Mouse (Mus musculus) MEL (cell line): ENCODE results near the gene Itk. TPM values are rescaled to one million over a fixed set of nuclear protein-coding genes. Genes with fewer than 3 reads are reported as not detected.

Source experiments
- DNase-seq: peaks from one replicate; pipeline ENCODE4 v3.0.0; 2011; ENCODE audit warnings: low read depth, low spot score
- H3K27ac ChIP-seq: 2 replicates; pipeline ENCODE4 v1.5.1; 2012; ENCODE audit warnings: low read depth, mild to moderate bottlenecking, control low read depth, low read length, moderate library complexity; ENCODE audit not compliant: control insufficient read depth
- H3K27me3 ChIP-seq, 2 experiments: fragments of 150-350 bp in 1 of 2; sonication (generic) in 1 of 2; 2 replicates each; pipeline ENCODE4 v1.6.1; 2012; ENCODE audit warnings: low read length in 2 of 2, mild to moderate bottlenecking in 2 of 2, improper control_type of control experiment in 1 of 2, moderate library complexity in 1 of 2; ENCODE audit not compliant: insufficient read depth in 2 of 2, control insufficient read depth in 1 of 2
- H3K36me3 ChIP-seq, 2 experiments: 2 replicates each; pipeline ENCODE4 v1.6.1; 2012 to 2014; ENCODE audit warnings: low read length in 2 of 2, improper control_type of control experiment in 1 of 2, inconsistent platforms in 1 of 2, mild to moderate bottlenecking in 1 of 2; ENCODE audit not compliant: insufficient read depth in 2 of 2, control insufficient read depth in 1 of 2
- H3K4me1 ChIP-seq, 2 experiments: fragments of 150-350 bp in 1 of 2; sonication (generic) in 1 of 2; 2 replicates each; pipeline ENCODE4 v1.6.1; 2012; ENCODE audit warnings: low read length in 2 of 2, improper control_type of control experiment in 1 of 2, mild to moderate bottlenecking in 1 of 2; ENCODE audit not compliant: insufficient read depth in 2 of 2, control insufficient read depth in 1 of 2
- H3K4me3 ChIP-seq, 2 experiments: fragments of 150-350 bp in 1 of 2; sonication (generic) in 1 of 2; 2 replicates each; pipeline ENCODE4 v1.5.1; 2012; ENCODE audit warnings: low read depth in 2 of 2, low read length in 2 of 2, mild to moderate bottlenecking in 2 of 2, moderate library complexity in 2 of 2, control low read depth in 1 of 2, improper control_type of control experiment in 1 of 2; ENCODE audit not compliant: control insufficient read depth in 1 of 2, insufficient read depth in 1 of 2
- H3K79me2 ChIP-seq: 2 replicates; pipeline ENCODE4 v1.6.1; 2012; ENCODE audit warnings: mild to moderate bottlenecking, low read length, moderate library complexity; ENCODE audit not compliant: control insufficient read depth, poor library complexity, insufficient read depth
- H3K9ac ChIP-seq: 2 replicates; pipeline ENCODE4 v1.6.1; 2012; ENCODE audit warnings: low read depth, mild to moderate bottlenecking, control low read depth, low read length, moderate library complexity; ENCODE audit not compliant: control insufficient read depth, poor library complexity, severe bottlenecking
- H3K9me3 ChIP-seq: fragments of 150-350 bp; sonication (generic); replicated peaks from 2 replicates; pipeline ENCODE4 v1.6.1; 2012; ENCODE audit warnings: mild to moderate bottlenecking, low read length, improper control_type of control experiment, moderate library complexity; ENCODE audit not compliant: insufficient read depth
- CHD1 ChIP-seq: IDR thresholded peaks from 2 replicates; pipeline ENCODE4 v1.6.1; 2012; ENCODE audit warnings: low read depth, mild to moderate bottlenecking, inconsistent platforms, low read length, improper control_type of control experiment
- CTCF ChIP-seq, 3 experiments: IDR thresholded peaks in 2 of 3; conservative IDR thresholded peaks in 1 of 3; 2 replicates each; pipeline ENCODE4 v1.5.1; 2011 to 2012; ENCODE audit warnings: low read length in 3 of 3, low read depth in 2 of 3, mild to moderate bottlenecking in 2 of 3, improper control_type of control experiment in 1 of 3, inconsistent platforms in 1 of 3, mixed read lengths in 1 of 3, moderate library complexity in 1 of 3; ENCODE audit not compliant: control insufficient read depth in 1 of 3, insufficient read depth in 1 of 3, poor library complexity in 1 of 3, severe bottlenecking in 1 of 3
- ELF1 ChIP-seq: IDR thresholded peaks from 2 replicates; pipeline ENCODE4 v1.6.1; 2014; ENCODE audit warnings: low read depth, mild to moderate bottlenecking, inconsistent platforms, low read length, improper control_type of control experiment, moderate library complexity
- EP300 ChIP-seq, 2 experiments: IDR thresholded peaks; 2 replicates each; pipeline ENCODE4 v1.6.1; 2011; ENCODE audit warnings: improper control_type of control experiment in 2 of 2, low read length in 2 of 2, low read depth in 1 of 2, mild to moderate bottlenecking in 1 of 2
- ETS1 ChIP-seq: IDR thresholded peaks from 2 replicates; pipeline ENCODE4 v1.6.1; 2012; ENCODE audit warnings: low read depth, mild to moderate bottlenecking, inconsistent platforms, low read length, improper control_type of control experiment, moderate library complexity
- GABPA ChIP-seq: IDR thresholded peaks from 2 replicates; pipeline ENCODE4 v1.6.1; 2012; ENCODE audit warnings: low read depth, mild to moderate bottlenecking, inconsistent platforms, low read length, improper control_type of control experiment, moderate library complexity
- GATA1 ChIP-seq: IDR thresholded peaks from 2 replicates; pipeline ENCODE4 v1.6.1; 2011; ENCODE audit warnings: low read depth, low read length, improper control_type of control experiment
- MYC ChIP-seq: IDR thresholded peaks from 2 replicates; pipeline ENCODE4 v1.6.1; 2011; ENCODE audit warnings: low read depth, mild to moderate bottlenecking, low read length, improper control_type of control experiment, moderate library complexity
- NELFE ChIP-seq: IDR thresholded peaks from 2 replicates; pipeline ENCODE4 v1.6.1; 2011; ENCODE audit warnings: low read depth, low read length, improper control_type of control experiment
- NRF1 ChIP-seq: IDR thresholded peaks from 2 replicates; pipeline ENCODE4 v1.6.1; 2014; ENCODE audit warnings: low read depth, mild to moderate bottlenecking, inconsistent platforms, low read length, improper control_type of control experiment, moderate library complexity; ENCODE audit not compliant: poor library complexity, insufficient read depth, severe bottlenecking
- POLR2AphosphoS5 ChIP-seq: IDR thresholded peaks from 2 replicates; pipeline ENCODE4 v1.6.1; 2012; ENCODE audit warnings: low read depth, borderline replicate concordance, mild to moderate bottlenecking, inconsistent platforms, low read length, moderate library complexity, mixed read lengths
- RCOR1 ChIP-seq: IDR thresholded peaks from 2 replicates; pipeline ENCODE4 v1.6.1; 2012; ENCODE audit warnings: low read depth, mild to moderate bottlenecking, inconsistent platforms, low read length, improper control_type of control experiment
- TAL1 ChIP-seq: IDR thresholded peaks from 2 replicates; pipeline ENCODE4 v1.6.1; 2012; ENCODE audit warnings: mild to moderate bottlenecking, inconsistent platforms, low read length, moderate library complexity, mixed read lengths
- TBP ChIP-seq: IDR thresholded peaks from 2 replicates; pipeline ENCODE4 v1.8.0; 2011; ENCODE audit warnings: low read depth, low read length, improper control_type of control experiment
- TCF12 ChIP-seq: IDR thresholded peaks from 2 replicates; pipeline ENCODE4 v1.6.1; 2014; ENCODE audit warnings: low read depth, mild to moderate bottlenecking, inconsistent platforms, low read length, improper control_type of control experiment, moderate library complexity
- USF1 ChIP-seq: IDR thresholded peaks from 2 replicates; pipeline ENCODE4 v1.6.1; 2014; ENCODE audit warnings: low read depth, mild to moderate bottlenecking, inconsistent platforms, low read length, improper control_type of control experiment, moderate library complexity
- ZC3H11A ChIP-seq: IDR thresholded peaks from 2 replicates; pipeline ENCODE4 v1.6.1; 2012; ENCODE audit warnings: low read depth, mild to moderate bottlenecking, inconsistent platforms, low read length, improper control_type of control experiment
- ZKSCAN1 ChIP-seq: IDR thresholded peaks from 2 replicates; pipeline ENCODE4 v1.6.1; 2012; ENCODE audit warnings: low read depth, mild to moderate bottlenecking, inconsistent platforms, low read length, improper control_type of control experiment, moderate library complexity
- ZMIZ1 ChIP-seq: IDR thresholded peaks from 2 replicates; pipeline ENCODE4 v1.6.1; 2012; ENCODE audit warnings: low read depth, mild to moderate bottlenecking, inconsistent platforms, low read length, improper control_type of control experiment, moderate library complexity
- polyA plus RNA-seq, 2 experiments: library from polyadenylated mRNA; stranded (reverse) in 1 of 2; unstranded in 1 of 2; fragments of >175 nt in 1 of 2; fragments of >200 nt in 1 of 2; gene quantifications; 2 replicates each; pipeline versions ENCODE4 v1.2.1 to v1.2.4; 2012; ENCODE audit warnings: low replicate concordance in 2 of 2, low read depth in 1 of 2; ENCODE audit not compliant: insufficient read length in 2 of 2, insufficient read depth in 1 of 2, missing spikeins in 1 of 2
- total RNA-seq: library from RNA; depleted of rRNA; stranded (reverse); fragments of 300-350 nt; gene quantifications from 2 replicates; pipeline ENCODE4 v1.2.3, GENCODE M21; 2012

The Itk gene
- total and polyA plus RNA-seq, 3 experiments: not detected

GRCm38 (mm10) chr11:46377819-46378782 lies 11.2 kb downstream of the Itk start:
- no peak overlapping the region for H3K9ac ChIP-seq

GRCm38 (mm10) chr11:46377316-46377715 lies 12.0 kb downstream of the Itk start:
- TF ChIP-seq GATA1: no peak
- no peak for TF ChIP-seq ZC3H11A
- no peak for TF ChIP-seq ZMIZ1
- no peak for TF ChIP-seq USF1
- no peak for TF ChIP-seq POLR2AphosphoS5
- no peak for TF ChIP-seq NELFE

More at GRCm38 (mm10) chr11:46377819-46378782, 11.2 kb downstream of the Itk start:
- no peaks in the 10 kb centered on the region for H3K36me3 ChIP-seq
- H3K4me3 ChIP-seq: no peak overlapping the region
- H3K9me3 ChIP-seq: no peaks in the 10 kb centered on the region
- no peaks in the 10 kb centered on the region for H3K79me2 ChIP-seq
- H3K4me1 ChIP-seq: no peaks in the 10 kb centered on the region
- TF ChIP-seq TCF12: peak; percentile 62; the same call in 1 of the 2 replicates
- peak; percentile 42; the same call in 1 of the 2 replicates for TF ChIP-seq TAL1
- no peak for TF ChIP-seq CHD1
- peak in 1 of 2 experiments; percentile 62; a peak in 2 of 4 replicates for TF ChIP-seq EP300 (IDR thresholded peaks at IDR 0.05; ENCODE audit: low read depth in 1 of 2, low read length in 2 of 2)
- TF ChIP-seq MYC: no peak
- peak; percentile 39; the same call in 1 of the 2 replicates for TF ChIP-seq GATA1
- peak; percentile 50 for DNase-seq
- H3K27me3 ChIP-seq: peaks cover 5% of the 10 kb centered on the region in 2 experiments
- H3K27ac ChIP-seq: no peak overlapping the region

GRCm38 (mm10) chr11:46375015-46375414 lies 14.3 kb downstream of the Itk start:
- Histone ChIP-seq H3K9ac (no peak overlapping the region), H3K9me3 (no peaks in the 10 kb centered on the region), H3K36me3 (no peaks in the 10 kb centered on the region), H3K4me3 (no peak overlapping the region), H3K27me3 (peaks cover 5 to 7% of the 10 kb centered on the region in 2 experiments), H3K4me1 (no peaks in the 10 kb centered on the region), H3K79me2 (no peaks in the 10 kb centered on the region), H3K27ac (no peak overlapping the region)
- TF ChIP-seq ELF1 (no peak), ZC3H11A (no peak), TCF12 (no peak), CTCF (IDR thresholded peaks at IDR 0.05 in 2 of 3, conservative IDR thresholded peaks at IDR 0.05 in 1 of 3; ENCODE audit: control insufficient read depth in 1 of 3, insufficient read depth in 1 of 3, low read depth in 2 of 3, low read length in 3 of 3, poor library complexity in 1 of 3, severe bottlenecking in 1 of 3) (no peak), TBP (no peak), GABPA (no peak), NRF1 (no peak), ETS1 (no peak), ZKSCAN1 (no peak), RCOR1 (no peak)
- DNase-seq: no peak

More at GRCm38 (mm10) chr11:46377316-46377715, 12.0 kb downstream of the Itk start:
- Histone ChIP-seq H3K4me3 (no peak overlapping the region), H3K27ac (no peak overlapping the region), H3K9me3 (no peaks in the 10 kb centered on the region), H3K79me2 (no peaks in the 10 kb centered on the region), H3K36me3 (no peaks in the 10 kb centered on the region), H3K27me3 (peaks cover 5% of the 10 kb centered on the region in 2 experiments), H3K4me1 (no peaks in the 10 kb centered on the region), H3K9ac (no peak overlapping the region)
- no peak for DNase-seq
